Comparison of ENCODE assay signal across 8 mouse cellular contexts in genomic region chr8:108710607-108711489, GRCm38 (mm10).
DNase-seq lines count a peak whose midpoint lies in the region; ATAC-seq and TF ChIP-seq lines count a peak whose summit lies in the region.

No protein-coding gene starts in this region.

- no peak overlapping the region for H3K4me3 ChIP-seq in lung, embryonic 14.5 days (ENCODE audit: low read depth, low read length)
- no peak overlapping the region for H3K4me3 ChIP-seq in forebrain, embryonic 14.5 days (ENCODE audit: low read depth, low read length)
- no peak overlapping the region for H3K4me3 ChIP-seq in hindbrain, postnatal 0 days (ENCODE audit: low read length)
- no peak overlapping the region for H3K4me3 ChIP-seq in neural tube, embryonic 15.5 days (replicated peaks)

- peak overlapping the region; percentile 97 for H3K4me2 ChIP-seq in lung, embryonic 14.5 days
- H3K4me2 ChIP-seq in forebrain, embryonic 14.5 days (ENCODE audit: low read length) = peak overlapping the region; percentile 98
- H3K4me2 ChIP-seq in hindbrain, postnatal 0 days (ENCODE audit: low read depth, low read length) = 0 out of 2 replicates have a peak overlapping the region, but pooled peaks have one; percentile 10
- peak overlapping the region; percentile 77 for H3K4me2 ChIP-seq in neural tube, embryonic 15.5 days

- peak overlapping the region; percentile 69; the same call in 1 of the 2 replicates for H3K27ac ChIP-seq in lung, embryonic 14.5 days (ENCODE audit: low read depth)
- peak overlapping the region; percentile 74; the same call in 1 of the 2 replicates for H3K27ac ChIP-seq in forebrain, embryonic 14.5 days (ENCODE audit: low read depth, low read length)
- peak overlapping the region; percentile 56; the same call in 1 of the 2 replicates for H3K27ac ChIP-seq in hindbrain, postnatal 0 days
- H3K27ac ChIP-seq in neural tube, embryonic 15.5 days (replicated peaks) = peak overlapping the region; percentile 86

- H3K9ac ChIP-seq in lung, embryonic 14.5 days = peak overlapping the region; percentile 14; the same call in 1 of the 2 replicates
- H3K9ac ChIP-seq in forebrain, embryonic 14.5 days (ENCODE audit: low read length) = peak overlapping the region; percentile 91
- 0 out of 2 replicates have a peak overlapping the region, but pooled peaks have one; percentile 28 for H3K9ac ChIP-seq in hindbrain, postnatal 0 days (replicated peaks; ENCODE audit: low read length)
- H3K9ac ChIP-seq in neural tube, embryonic 15.5 days (replicated peaks) = peak overlapping the region; percentile 29

- no peaks in the 10 kb centered on the region for H3K36me3 ChIP-seq in lung, embryonic 14.5 days (ENCODE audit: insufficient read depth)
- H3K36me3 ChIP-seq in forebrain, embryonic 14.5 days (ENCODE audit: control insufficient read depth, insufficient read depth, low read length) = no peaks in the 10 kb centered on the region
- H3K36me3 ChIP-seq in hindbrain, postnatal 0 days (ENCODE audit: insufficient read depth, low read length) = no peaks in the 10 kb centered on the region
- H3K36me3 ChIP-seq in neural tube, embryonic 15.5 days = no peaks in the 10 kb centered on the region

- H3K9me3 ChIP-seq in lung, embryonic 14.5 days (ENCODE audit: low read depth, low read length) = no peaks in the 10 kb centered on the region
- H3K9me3 ChIP-seq in forebrain, embryonic 14.5 days (replicated peaks; ENCODE audit: control insufficient read depth, low read length) = no peaks in the 10 kb centered on the region
- no peaks in the 10 kb centered on the region for H3K9me3 ChIP-seq in hindbrain, postnatal 0 days (ENCODE audit: low read length)
- H3K9me3 ChIP-seq in neural tube, embryonic 15.5 days (replicated peaks) = no peaks in the 10 kb centered on the region

- no peaks in the 10 kb centered on the region for H3K27me3 ChIP-seq in lung, embryonic 14.5 days (ENCODE audit: insufficient read depth, low read length)
- 0 out of 2 replicates have a peak, but pooled peaks cover 15% of the 10 kb centered on the region for H3K27me3 ChIP-seq in forebrain, embryonic 14.5 days (replicated peaks; ENCODE audit: control insufficient read depth, insufficient read depth, low read length)
- H3K27me3 ChIP-seq in hindbrain, postnatal 0 days (ENCODE audit: insufficient read depth, low read length) = peaks cover 23% of the 10 kb centered on the region
- H3K27me3 ChIP-seq in neural tube, embryonic 15.5 days (replicated peaks) = no peaks in the 10 kb centered on the region

- 12% methylated on average over 8 of the region's 8 CpGs for WGBS in lung, embryonic 14.5 days
- 11% methylated on average over 7 of the region's 8 CpGs for WGBS in forebrain, embryonic 14.5 days
- WGBS in hindbrain, postnatal 0 days = 26% methylated on average over 8 of the region's 8 CpGs
- 19% methylated on average over 8 of the region's 8 CpGs for WGBS in neural tube, embryonic 15.5 days

- peaks cover 57% of the 10 kb centered on the region for H3K4me1 ChIP-seq in lung, embryonic 14.5 days (ENCODE audit: insufficient read depth)
- H3K4me1 ChIP-seq in forebrain, embryonic 14.5 days (ENCODE audit: control insufficient read depth, insufficient read depth, low read length) = peaks cover 40% of the 10 kb centered on the region
- H3K4me1 ChIP-seq in hindbrain, postnatal 0 days (ENCODE audit: insufficient read depth, low read length) = no peaks in the 10 kb centered on the region
- H3K4me1 ChIP-seq in neural tube, embryonic 15.5 days = peaks cover 77% of the 10 kb centered on the region

- no peak for DNase-seq in lung, embryonic 14.5 days
- DNase-seq in lung, postnatal 36 days = no peak
- no peak for DNase-seq in forebrain, embryonic 14.5 days (ENCODE audit: low spot score)
- DNase-seq in hindbrain, postnatal 0 days (ENCODE audit: low spot score) = no peak
- no peak for DNase-seq in layer of hippocampus, adult 9-10 months (ENCODE audit: low spot score)
- no peak for DNase-seq in adrenal gland, adult 18-20 months (ENCODE audit: low spot score in 2 of 2)

- ATAC-seq in lung, embryonic 14.5 days (ENCODE audit: insufficient read depth) = no peak
- ATAC-seq in forebrain, embryonic 14.5 days = no peak
- ATAC-seq in hindbrain, postnatal 0 days = no peak
- ATAC-seq in neural tube, embryonic 15.5 days (ENCODE audit: low FRiP score) = no peak
- ATAC-seq in activated CD4-positive, CD25-positive, alpha-beta regulatory T cell, adult 4 months = no peak

- TF ChIP-seq CTCF in lung, embryonic 14.5 days (IDR thresholded peaks at IDR 0.05; ENCODE audit: low read depth) = no peak
- TF ChIP-seq CTCF in hindbrain, postnatal 0 days (IDR thresholded peaks at IDR 0.05; ENCODE audit: low read depth) = no peak

Comparison
In these comparisons a context has a peak if more than half of its experiments do, and no peak if none do; other contexts are left out.
1. H3K4me2 ChIP-seq: peak in every context shown above with its lines; median percentile 98 in forebrain, embryonic 14.5 days; 97 in lung, embryonic 14.5 days; 77 in neural tube, embryonic 15.5 days; 10 in hindbrain, postnatal 0 days.
2. H3K9ac ChIP-seq: peak in every context shown above with its lines; median percentile 91 in forebrain, embryonic 14.5 days; 29 in neural tube, embryonic 15.5 days; 28 in hindbrain, postnatal 0 days; 14 in lung, embryonic 14.5 days.